Mouse (Mus musculus) hindbrain, embryonic 14.5 days (tissue): ENCODE data around the gene Dnpep. TPM values are rescaled to one million over a fixed set of nuclear protein-coding genes. Genes with fewer than 3 reads are reported as not detected.

Experiments used
- ATAC-seq: fragments of 200-750 bp; cut with Nextera tagmentation; 2 replicates; pipeline ENCODE4 v1.8.0; 2017; ENCODE audit warnings: moderate number of reproducible peaks, mild to moderate bottlenecking, moderate TSS enrichment, moderate library complexity; ENCODE audit not compliant: low FRiP score
- DNase-seq: peaks from one replicate; pipeline ENCODE4 v3.0.0-alpha.2; 2015; ENCODE audit warnings: low spot score
- H3K27ac ChIP-seq: fragments of 300-500 bp; sonication (generic); 2 replicates; pipeline ENCODE4 v1.5.1; 2014; ENCODE audit warnings: mild to moderate bottlenecking, moderate library complexity
- H3K27me3 ChIP-seq: fragments of 300-500 bp; sonication (generic); 2 replicates; pipeline ENCODE4 v1.6.1; 2014; ENCODE audit warnings: mild to moderate bottlenecking, low read length, mixed read lengths; ENCODE audit not compliant: control insufficient read depth, insufficient read depth
- H3K36me3 ChIP-seq: fragments of 300-500 bp; sonication (generic); replicated peaks from 2 replicates; pipeline ENCODE4 v1.6.1; 2014; ENCODE audit not compliant: control insufficient read depth, insufficient read depth
- H3K4me1 ChIP-seq: fragments of 300-500 bp; sonication (generic); replicated peaks from 2 replicates; pipeline ENCODE4 v1.6.1; 2014; ENCODE audit warnings: antibody characterized with exemption, low read length, mixed read lengths; ENCODE audit not compliant: control insufficient read depth, insufficient read depth
- H3K4me2 ChIP-seq: fragments of 300-500 bp; sonication (generic); replicated peaks from 2 replicates; pipeline ENCODE4 v1.6.1; 2014; ENCODE audit warnings: mild to moderate bottlenecking, moderate library complexity
- H3K4me3 ChIP-seq: fragments of 300-500 bp; sonication (generic); replicated peaks from 2 replicates; pipeline ENCODE4 v1.5.1; 2014; ENCODE audit warnings: mild to moderate bottlenecking, low read length
- H3K9ac ChIP-seq: fragments of 300-500 bp; sonication (generic); 2 replicates; pipeline ENCODE4 v1.6.1; 2014
- H3K9me3 ChIP-seq: fragments of 300-500 bp; sonication (generic); 2 replicates; pipeline ENCODE4 v1.6.1; 2016; ENCODE audit warnings: low read length; ENCODE audit not compliant: control insufficient read depth
- WGBS: fragments of 180-500 bp; shearing (Covaris S2); extraction: QIAGEN DNeasy Blood & Tissue Kit; methylation state at CpG from one replicate; pipeline ENCODE4 v1.1.7; 2014; 5-methylcytosine and 5-hydroxymethylcytosine counted together
- polyA plus RNA-seq: library from polyadenylated mRNA; unstranded; fragments of >200 nt; fragmentation: Nextera tagmentation; extraction: Ambion mirVana; gene quantifications from 2 replicates; pipeline ENCODE4 v1.2.1, GENCODE M21; 2014

Gene Dnpep
- polyA plus RNA-seq, 1 experiment from 2014 or later = 141 TPM

DNA sequence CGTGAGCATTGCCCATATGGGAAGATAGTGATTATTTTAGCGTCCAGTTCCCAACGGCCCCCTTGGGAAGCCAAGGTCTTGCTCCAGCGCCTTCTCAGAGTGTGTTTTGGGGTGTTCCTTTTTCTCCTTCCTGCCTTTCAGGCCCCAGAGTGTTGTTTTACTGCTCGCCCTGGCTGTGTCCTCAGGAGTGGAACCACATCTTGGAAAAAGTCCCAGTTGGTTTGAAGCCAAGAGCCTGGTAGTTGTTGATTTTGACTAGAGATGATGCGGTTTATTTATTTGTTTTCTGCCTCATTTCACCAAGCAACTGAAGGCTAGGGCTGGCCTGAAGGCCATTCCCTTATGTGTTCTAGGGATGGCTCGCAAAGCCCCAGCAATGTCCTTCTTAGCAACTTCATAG is 39.5 kb upstream of the Dnpep start:
- WGBS = 66% methylated on average over 7 of the region's 7 CpGs
- H3K9me3 ChIP-seq = no peaks in the 10 kb centered on the region
- H3K27ac ChIP-seq = no peak overlapping the region
- no peaks in the 10 kb centered on the region for H3K36me3 ChIP-seq
- peaks cover 8% of the 10 kb centered on the region for H3K4me1 ChIP-seq
- no peak overlapping the region for H3K9ac ChIP-seq
- ATAC-seq = no peak
- peaks cover 41% of the 10 kb centered on the region for H3K27me3 ChIP-seq
- DNase-seq = peak; percentile 55
- H3K4me3 ChIP-seq = no peak overlapping the region
- no peak overlapping the region for H3K4me2 ChIP-seq

DNA sequence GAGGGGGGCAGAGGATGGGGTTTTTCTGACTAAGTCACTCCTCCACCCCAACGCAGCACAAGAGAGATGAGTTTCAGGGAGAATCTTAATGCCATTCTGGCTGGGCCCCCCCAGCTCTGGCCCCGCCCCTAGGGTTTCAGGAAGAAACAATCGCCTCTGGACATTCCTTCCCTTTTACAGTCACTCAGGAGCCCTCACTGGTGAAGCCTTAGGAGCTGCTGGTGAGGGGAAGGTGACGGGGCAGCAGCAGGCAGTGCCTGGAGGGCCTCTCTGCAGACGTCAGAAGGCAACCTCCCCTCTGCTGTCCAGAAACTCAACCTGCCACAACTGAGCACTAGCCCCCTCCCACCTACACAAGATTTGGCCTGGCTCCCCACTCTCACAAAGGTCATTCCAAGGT is 31.5 kb upstream of the Dnpep start:
- no peaks in the 10 kb centered on the region for H3K36me3 ChIP-seq
- H3K27ac ChIP-seq = no peak overlapping the region
- H3K27me3 ChIP-seq = no peaks in the 10 kb centered on the region
- no peak overlapping the region for H3K9ac ChIP-seq
- no peak for DNase-seq
- H3K9me3 ChIP-seq = no peaks in the 10 kb centered on the region
- no peak overlapping the region for H3K4me2 ChIP-seq
- no peak for ATAC-seq
- H3K4me1 ChIP-seq = peaks cover 6% of the 10 kb centered on the region; the same call in 1 of the 2 replicates
- H3K4me3 ChIP-seq = no peak overlapping the region
- WGBS = 40% methylated on average over 5 of the region's 5 CpGs

DNA sequence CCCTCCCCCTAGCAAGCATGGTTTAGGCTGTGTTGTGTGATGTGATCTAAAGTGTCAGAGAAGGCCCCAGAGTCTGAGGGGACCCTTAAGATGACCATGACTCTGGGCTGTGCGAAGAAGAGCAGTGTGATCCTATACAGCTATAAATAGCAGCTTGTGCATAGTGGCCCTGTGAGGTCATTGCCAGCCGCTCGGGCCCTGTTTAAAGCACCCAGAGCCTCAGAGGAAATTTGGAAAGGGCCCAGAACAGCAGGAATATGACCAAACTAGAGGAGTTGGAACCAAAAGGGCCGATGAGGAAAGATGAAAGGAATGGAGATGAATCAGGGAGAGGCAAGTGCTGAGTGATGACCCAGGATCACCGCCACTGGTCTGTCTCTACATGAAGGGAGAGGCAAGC is 29.5 kb upstream of the Dnpep start:
- 84% methylated on average over 5 of the region's 5 CpGs for WGBS
- Histone ChIP-seq H3K27me3 (no peaks in the 10 kb centered on the region), H3K4me1 (peaks cover 6% of the 10 kb centered on the region; the same call in 1 of the 2 replicates), H3K4me3 (no peak overlapping the region), H3K27ac (no peak overlapping the region), H3K4me2 (no peak overlapping the region), H3K9ac (no peak overlapping the region), H3K9me3 (no peaks in the 10 kb centered on the region), H3K36me3 (no peaks in the 10 kb centered on the region)
- no peak for ATAC-seq
- no peak for DNase-seq

DNA sequence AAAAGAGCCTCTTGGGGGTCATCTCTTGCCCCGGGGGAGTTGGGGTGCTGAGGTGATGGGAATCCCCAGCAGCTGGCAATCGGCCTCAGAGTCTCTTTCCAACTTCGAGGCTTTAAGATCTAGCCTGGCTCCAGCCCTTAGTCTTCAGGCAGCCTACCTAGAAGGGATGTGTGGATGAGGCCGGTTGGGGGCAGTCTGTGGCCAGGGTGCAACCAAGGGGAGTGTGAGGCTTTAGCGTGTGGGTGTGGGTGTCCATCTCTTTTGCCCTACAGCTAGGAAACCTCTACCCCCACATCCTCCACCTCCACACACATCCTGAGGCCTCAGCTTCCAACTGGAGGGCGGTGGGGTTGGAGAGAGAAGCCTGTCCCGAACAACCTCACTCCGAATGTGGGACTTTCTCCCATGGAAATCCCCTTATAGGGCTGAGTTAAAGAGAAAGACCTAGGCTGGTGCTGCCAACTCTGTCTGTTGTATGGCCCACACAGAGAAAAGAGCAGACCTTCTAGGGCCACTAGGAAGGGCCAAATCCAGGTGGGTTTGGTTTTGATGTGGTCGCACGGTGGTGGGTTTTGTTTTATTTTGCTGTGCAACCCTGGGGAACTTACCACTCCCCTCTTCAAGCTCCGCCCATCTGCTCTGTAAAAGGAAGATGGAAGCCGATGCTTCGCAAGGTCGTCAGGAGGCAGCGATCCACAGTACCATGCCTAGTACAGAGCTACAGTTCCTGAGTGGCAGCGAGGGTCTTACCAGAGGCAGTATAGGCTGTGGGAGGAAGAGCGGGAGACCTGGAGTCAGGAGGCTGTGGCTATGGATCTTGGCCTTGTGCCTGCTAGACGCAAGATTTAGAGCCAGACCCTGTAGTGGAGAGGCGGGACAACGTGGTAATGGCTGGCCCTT is 27.5 kb upstream of the Dnpep start:
- H3K27me3 ChIP-seq = no peaks in the 10 kb centered on the region
- DNase-seq (no peak), ATAC-seq (no peak)
- WGBS = 37% methylated on average over 20 of the region's 20 CpGs
- H3K9me3 ChIP-seq = no peaks in the 10 kb centered on the region
- peaks cover 6% of the 10 kb centered on the region; the same call in 1 of the 2 replicates for H3K4me1 ChIP-seq
- no peaks in the 10 kb centered on the region for H3K36me3 ChIP-seq
- no peak overlapping the region for H3K4me3 ChIP-seq
- no peak overlapping the region for H3K9ac ChIP-seq
- H3K27ac ChIP-seq = no peak overlapping the region
- H3K4me2 ChIP-seq = no peak overlapping the region

DNA sequence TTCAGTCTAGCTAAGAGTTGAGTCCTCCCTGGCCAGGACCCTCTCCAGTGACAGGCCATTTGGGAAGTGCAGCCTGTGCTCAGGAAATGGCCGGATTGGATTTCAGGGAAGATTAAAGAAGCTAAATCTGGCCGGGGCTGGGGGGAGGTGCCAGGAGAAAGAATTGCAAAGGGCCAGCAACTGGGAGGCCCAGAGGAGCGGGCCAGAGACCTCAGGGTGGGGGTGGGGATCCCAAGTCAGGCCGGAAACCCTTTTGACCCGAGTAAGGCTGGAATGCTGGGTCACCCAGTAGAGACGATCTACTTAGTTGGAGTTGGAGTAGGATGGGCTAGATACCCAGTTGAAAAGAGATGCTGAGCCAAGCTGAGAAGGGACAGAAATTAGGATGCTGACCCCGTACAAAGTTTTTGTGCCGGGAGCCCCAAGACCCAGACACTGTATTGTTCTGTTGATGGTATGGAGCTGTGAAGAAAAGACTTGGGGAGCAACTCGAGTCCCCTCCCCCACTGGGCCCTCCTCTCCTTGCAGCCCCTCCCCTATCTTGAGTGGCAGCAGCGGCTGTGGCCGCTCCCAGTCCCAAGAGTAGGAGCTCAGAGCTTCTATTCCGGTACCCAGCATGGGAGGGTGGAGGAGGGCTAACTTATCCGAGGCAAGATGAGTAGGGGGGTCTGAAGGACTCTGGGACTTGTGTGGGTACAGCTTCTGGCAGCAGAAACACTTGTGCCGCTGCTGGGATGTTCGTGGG is 26.7 kb upstream of the Dnpep start:
- no peaks in the 10 kb centered on the region for H3K9me3 ChIP-seq
- WGBS = 9% methylated on average over 15 of the region's 15 CpGs
- no peak overlapping the region for H3K9ac ChIP-seq
- H3K27ac ChIP-seq = no peak overlapping the region
- ATAC-seq (peak; percentile 35; the same call in 1 of the 2 replicates), DNase-seq (peak; percentile 26)
- H3K27me3 ChIP-seq = no peaks in the 10 kb centered on the region
- H3K4me1 ChIP-seq = peaks cover 11% of the 10 kb centered on the region
- no peak overlapping the region for H3K4me2 ChIP-seq
- no peak overlapping the region for H3K4me3 ChIP-seq
- no peaks in the 10 kb centered on the region for H3K36me3 ChIP-seq

DNA sequence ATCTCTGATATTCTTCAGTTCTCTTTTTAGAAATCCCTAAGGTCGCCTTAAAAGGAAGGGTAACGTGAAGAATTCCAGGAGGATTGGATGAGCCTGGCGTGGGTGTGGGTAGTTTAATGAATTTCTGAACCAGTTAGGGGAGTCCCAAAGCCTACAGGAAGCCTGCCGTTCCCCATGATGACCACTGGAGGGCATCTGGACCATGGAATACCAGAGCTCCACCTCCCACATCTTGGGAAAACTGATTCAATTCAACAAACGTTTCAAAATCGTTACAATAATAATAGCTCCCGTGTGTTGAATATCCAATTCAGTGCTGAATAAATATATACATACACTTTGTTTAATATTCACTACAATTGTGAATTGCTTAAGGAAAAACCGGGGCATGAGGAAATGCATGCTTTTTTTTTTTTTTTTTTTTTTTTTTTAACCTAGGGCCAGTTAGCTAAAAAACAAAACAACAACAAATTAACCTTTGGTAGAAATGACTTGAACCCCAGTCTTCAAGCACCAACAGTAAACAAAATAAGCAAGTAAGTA is 25.2 kb upstream of the Dnpep start:
- H3K27me3 ChIP-seq = no peaks in the 10 kb centered on the region
- no peak overlapping the region for H3K9ac ChIP-seq
- H3K27ac ChIP-seq = no peak overlapping the region
- peak; percentile 90 for DNase-seq
- peaks cover 25% of the 10 kb centered on the region for H3K4me1 ChIP-seq
- H3K36me3 ChIP-seq = no peaks in the 10 kb centered on the region
- under 1% methylated on average over 8 of the region's 8 CpGs for WGBS
- H3K4me3 ChIP-seq = no peak overlapping the region
- no peak overlapping the region for H3K4me2 ChIP-seq
- no peak for ATAC-seq
- no peaks in the 10 kb centered on the region for H3K9me3 ChIP-seq

DNA sequence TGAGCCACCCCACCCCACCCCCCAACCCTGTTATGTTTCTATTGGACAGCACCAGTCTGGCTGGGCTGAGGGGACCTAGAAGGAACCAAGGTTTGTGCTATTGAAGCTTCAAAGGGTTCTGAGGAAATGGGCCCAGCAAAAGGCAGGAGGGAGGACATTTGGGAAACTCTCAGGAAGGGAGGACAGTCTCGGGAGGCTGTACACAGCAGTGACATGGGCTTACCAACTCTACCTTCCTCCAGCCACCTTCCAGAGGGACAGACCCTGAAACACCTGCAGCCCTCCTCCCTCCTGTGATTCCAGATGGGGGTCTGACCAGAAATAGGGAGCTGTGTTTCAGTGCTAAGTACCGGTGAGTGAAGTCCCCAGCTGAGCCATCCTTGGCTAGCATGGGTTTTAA is 22.7 kb upstream of the Dnpep start:
- H3K27ac ChIP-seq = no peak overlapping the region
- no peak overlapping the region for H3K4me3 ChIP-seq
- no peak overlapping the region for H3K9ac ChIP-seq
- DNase-seq (no peak), ATAC-seq (no peak)
- H3K36me3 ChIP-seq = no peaks in the 10 kb centered on the region
- H3K4me1 ChIP-seq = peaks cover 25% of the 10 kb centered on the region
- no peak overlapping the region for H3K4me2 ChIP-seq
- 68% methylated on average over 2 of the region's 2 CpGs for WGBS
- no peaks in the 10 kb centered on the region for H3K27me3 ChIP-seq
- H3K9me3 ChIP-seq = no peaks in the 10 kb centered on the region

DNA sequence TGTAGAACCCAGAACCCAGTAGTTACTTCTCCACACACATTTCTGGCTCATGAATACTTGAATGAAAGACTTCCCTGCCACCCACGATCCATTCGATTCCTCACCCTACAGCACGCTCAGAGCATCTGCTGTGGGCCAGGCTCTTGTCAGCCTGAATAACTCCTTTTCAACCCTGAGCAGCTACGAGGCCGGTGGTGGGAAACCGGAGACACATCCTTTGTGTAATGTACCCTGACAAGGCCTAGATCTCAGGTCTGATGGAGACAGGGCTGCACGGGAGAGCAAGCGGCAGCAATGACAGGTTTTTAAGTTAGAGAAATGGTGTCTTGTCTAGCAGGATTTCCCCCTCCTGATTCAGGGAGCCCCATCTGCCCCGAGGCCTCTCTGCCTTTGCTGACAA is 21.5 kb upstream of the Dnpep start:
- peaks cover 19% of the 10 kb centered on the region for H3K4me1 ChIP-seq
- ATAC-seq = 0 out of 2 replicates have a peak, but pooled peaks have one; percentile 21
- no peaks in the 10 kb centered on the region for H3K36me3 ChIP-seq
- peak overlapping the region; percentile 41 for H3K9ac ChIP-seq
- WGBS = 30% methylated on average over 9 of the region's 9 CpGs
- no peak overlapping the region for H3K4me3 ChIP-seq
- no peak overlapping the region for H3K4me2 ChIP-seq
- H3K27ac ChIP-seq = peak overlapping the region; percentile 71
- DNase-seq = peak; percentile 27
- H3K27me3 ChIP-seq = no peaks in the 10 kb centered on the region
- no peaks in the 10 kb centered on the region for H3K9me3 ChIP-seq

DNA sequence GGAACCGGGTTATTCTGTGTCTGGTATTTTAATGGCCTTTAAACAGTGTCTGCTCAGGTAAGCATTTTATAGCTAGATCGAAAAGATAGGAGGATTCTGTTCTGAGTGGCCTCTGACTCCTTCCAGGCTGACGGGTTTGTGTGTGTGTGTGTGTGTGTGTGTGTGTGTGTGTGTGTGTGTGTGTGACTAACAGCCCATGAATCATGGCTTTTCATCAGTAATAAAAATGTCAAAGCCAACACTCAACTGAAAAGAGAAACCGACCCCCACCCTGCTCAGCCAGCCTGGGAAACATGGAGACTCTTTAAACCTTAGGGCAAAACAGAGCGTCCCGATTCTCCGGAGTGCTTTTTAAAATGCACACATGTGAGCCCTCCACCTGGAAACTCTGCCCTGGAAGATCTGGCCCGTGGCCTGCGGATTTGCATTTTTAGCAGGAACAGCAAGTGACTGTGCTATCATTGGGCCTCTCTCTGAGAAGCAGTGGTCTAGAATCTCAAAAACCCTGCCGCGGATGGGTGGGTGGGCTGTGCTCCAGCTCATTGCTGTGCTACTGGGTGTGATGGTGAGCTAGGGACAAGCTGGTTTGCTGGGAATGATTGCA is 20.4 kb upstream of the Dnpep start:
- Histone ChIP-seq H3K4me3 (no peak overlapping the region), H3K27ac (peak overlapping the region; percentile 71; the same call in 1 of the 2 replicates), H3K36me3 (no peaks in the 10 kb centered on the region), H3K4me2 (no peak overlapping the region), H3K4me1 (peaks cover 19% of the 10 kb centered on the region), H3K27me3 (no peaks in the 10 kb centered on the region), H3K9me3 (no peaks in the 10 kb centered on the region), H3K9ac (peak overlapping the region; percentile 41; the same call in 1 of the 2 replicates)
- WGBS = 30% methylated on average over 11 of the region's 11 CpGs
- ATAC-seq (0 out of 2 replicates have a peak, but pooled peaks have one; percentile 25), DNase-seq (no peak)
